Mouse (Mus musculus): ENCODE data around the gene Btd. TPM values are rescaled to one million over a fixed set of nuclear protein-coding genes. Genes with fewer than 3 reads are reported as not detected.

Gene Btd
- polyA plus RNA-seq, 1 experiment = 7.0 TPM

- TF ChIP-seq CTCF (IDR thresholded peaks at IDR 0.05; ENCODE audit: low read depth, low read length) = no peak
- TF ChIP-seq EP300 (IDR thresholded peaks at IDR 0.05; ENCODE audit: insufficient read depth, low read depth, low read length) = no peak
- no peak for TF ChIP-seq POLR2A (IDR thresholded peaks at IDR 0.05; ENCODE audit: insufficient read depth, low read length)
- H3K36me3 ChIP-seq (ENCODE audit: control insufficient read depth, insufficient read depth, low read length, poor library complexity, severe bottlenecking) = peaks cover 17% of the 10 kb centered on the region
- H3K27me3 ChIP-seq (ENCODE audit: control insufficient read depth, insufficient read depth, low read length, poor library complexity, severe bottlenecking) = no peaks in the 10 kb centered on the region
- H3K4me3 ChIP-seq (ENCODE audit: low read depth, low read length) = no peak overlapping the region
- H3K27ac ChIP-seq (ENCODE audit: insufficient read depth, low read length) = no peak overlapping the region
- no peak overlapping the region for H3K9ac ChIP-seq (ENCODE audit: low read depth, poor library complexity, severe bottlenecking)
- H3K9me3 ChIP-seq (replicated peaks; ENCODE audit: control insufficient read depth, insufficient read depth, low read length, poor library complexity, severe bottlenecking) = no peaks in the 10 kb centered on the region
- H3K4me1 ChIP-seq (ENCODE audit: control insufficient read depth, insufficient read depth, low read length) = no peaks in the 10 kb centered on the region
Observed at GRCm38 (mm10) chr14:31696985-31697303, 56.1 kb downstream of the Btd start.

- H3K9ac ChIP-seq (ENCODE audit: low read depth, poor library complexity, severe bottlenecking) = no peak overlapping the region
- no peaks in the 10 kb centered on the region for H3K4me1 ChIP-seq (ENCODE audit: control insufficient read depth, insufficient read depth, low read length)
- no peaks in the 10 kb centered on the region for H3K9me3 ChIP-seq (replicated peaks; ENCODE audit: control insufficient read depth, insufficient read depth, low read length, poor library complexity, severe bottlenecking)
- H3K4me3 ChIP-seq (ENCODE audit: low read depth, low read length) = no peak overlapping the region
- no peaks in the 10 kb centered on the region for H3K27me3 ChIP-seq (ENCODE audit: control insufficient read depth, insufficient read depth, low read length, poor library complexity, severe bottlenecking)
- H3K27ac ChIP-seq (ENCODE audit: insufficient read depth, low read length) = no peak overlapping the region
- TF ChIP-seq POLR2A (IDR thresholded peaks at IDR 0.05; ENCODE audit: insufficient read depth, low read length) = no peak
- no peak for TF ChIP-seq EP300 (IDR thresholded peaks at IDR 0.05; ENCODE audit: insufficient read depth, low read depth, low read length)
- TF ChIP-seq CTCF (IDR thresholded peaks at IDR 0.05; ENCODE audit: low read depth, low read length) = no peak
- peaks cover 21% of the 10 kb centered on the region for H3K36me3 ChIP-seq (ENCODE audit: control insufficient read depth, insufficient read depth, low read length, poor library complexity, severe bottlenecking)
Observed at GRCm38 (mm10) chr14:31697346-31697745, 56.5 kb downstream of the Btd start.

GRCm38 (mm10) chr14:31697755-31698154 is 56.9 kb downstream of the Btd start:
- Histone ChIP-seq H3K9ac (ENCODE audit: low read depth, poor library complexity, severe bottlenecking) (no peak overlapping the region), H3K36me3 (ENCODE audit: control insufficient read depth, insufficient read depth, low read length, poor library complexity, severe bottlenecking) (peaks cover 25% of the 10 kb centered on the region), H3K4me1 (ENCODE audit: control insufficient read depth, insufficient read depth, low read length) (no peaks in the 10 kb centered on the region)

GRCm38 (mm10) chr14:31700376-31700775 is 59.5 kb downstream of the Btd start:
- Histone ChIP-seq H3K4me3 (ENCODE audit: low read depth, low read length) (no peak overlapping the region), H3K9ac (ENCODE audit: low read depth, poor library complexity, severe bottlenecking) (no peak overlapping the region), H3K27me3 (ENCODE audit: control insufficient read depth, insufficient read depth, low read length, poor library complexity, severe bottlenecking) (no peaks in the 10 kb centered on the region), H3K9me3 (replicated peaks; ENCODE audit: control insufficient read depth, insufficient read depth, low read length, poor library complexity, severe bottlenecking) (no peaks in the 10 kb centered on the region), H3K27ac (ENCODE audit: insufficient read depth, low read length) (no peak overlapping the region), H3K36me3 (ENCODE audit: control insufficient read depth, insufficient read depth, low read length, poor library complexity, severe bottlenecking) (peaks cover 31% of the 10 kb centered on the region), H3K4me1 (ENCODE audit: control insufficient read depth, insufficient read depth, low read length) (no peaks in the 10 kb centered on the region)
- TF ChIP-seq EP300 (IDR thresholded peaks at IDR 0.05; ENCODE audit: insufficient read depth, low read depth, low read length) (no peak), POLR2A (IDR thresholded peaks at IDR 0.05; ENCODE audit: insufficient read depth, low read length) (no peak), CTCF (IDR thresholded peaks at IDR 0.05; ENCODE audit: low read depth, low read length) (no peak)

More at GRCm38 (mm10) chr14:31697755-31698154, 56.9 kb downstream of the Btd start:
- Histone ChIP-seq H3K27ac (ENCODE audit: insufficient read depth, low read length) (no peak overlapping the region), H3K4me3 (ENCODE audit: low read depth, low read length) (no peak overlapping the region), H3K27me3 (ENCODE audit: control insufficient read depth, insufficient read depth, low read length, poor library complexity, severe bottlenecking) (no peaks in the 10 kb centered on the region), H3K9me3 (replicated peaks; ENCODE audit: control insufficient read depth, insufficient read depth, low read length, poor library complexity, severe bottlenecking) (no peaks in the 10 kb centered on the region)
- TF ChIP-seq EP300 (IDR thresholded peaks at IDR 0.05; ENCODE audit: insufficient read depth, low read depth, low read length) = no peak
- no peak for TF ChIP-seq CTCF (IDR thresholded peaks at IDR 0.05; ENCODE audit: low read depth, low read length)
- TF ChIP-seq POLR2A (IDR thresholded peaks at IDR 0.05; ENCODE audit: insufficient read depth, low read length) = no peak

- H3K4me1 ChIP-seq (ENCODE audit: control insufficient read depth, insufficient read depth, low read length) = no peaks in the 10 kb centered on the region
- TF ChIP-seq POLR2A (IDR thresholded peaks at IDR 0.05; ENCODE audit: insufficient read depth, low read length) (no peak), CTCF (IDR thresholded peaks at IDR 0.05; ENCODE audit: low read depth, low read length) (no peak), EP300 (IDR thresholded peaks at IDR 0.05; ENCODE audit: insufficient read depth, low read depth, low read length) (no peak)
- H3K9ac ChIP-seq (ENCODE audit: low read depth, poor library complexity, severe bottlenecking) = no peak overlapping the region
- H3K9me3 ChIP-seq (replicated peaks; ENCODE audit: control insufficient read depth, insufficient read depth, low read length, poor library complexity, severe bottlenecking) = no peaks in the 10 kb centered on the region
- H3K4me3 ChIP-seq (ENCODE audit: low read depth, low read length) = no peak overlapping the region
- no peak overlapping the region for H3K27ac ChIP-seq (ENCODE audit: insufficient read depth, low read length)
- H3K27me3 ChIP-seq (ENCODE audit: control insufficient read depth, insufficient read depth, low read length, poor library complexity, severe bottlenecking) = no peaks in the 10 kb centered on the region
- H3K36me3 ChIP-seq (ENCODE audit: control insufficient read depth, insufficient read depth, low read length, poor library complexity, severe bottlenecking) = peaks cover 31% of the 10 kb centered on the region
Observed at GRCm38 (mm10) chr14:31709343-31709742, 68.5 kb downstream of the Btd start.

GRCm38 (mm10) chr14:31715669-31716068 is 74.8 kb downstream of the Btd start:
- TF ChIP-seq EP300 (IDR thresholded peaks at IDR 0.05; ENCODE audit: insufficient read depth, low read depth, low read length) (no peak), POLR2A (IDR thresholded peaks at IDR 0.05; ENCODE audit: insufficient read depth, low read length) (no peak), CTCF (IDR thresholded peaks at IDR 0.05; ENCODE audit: low read depth, low read length) (no peak)
- H3K27me3 ChIP-seq (ENCODE audit: control insufficient read depth, insufficient read depth, low read length, poor library complexity, severe bottlenecking) = no peaks in the 10 kb centered on the region
- H3K27ac ChIP-seq (ENCODE audit: insufficient read depth, low read length) = no peak overlapping the region
- H3K4me3 ChIP-seq (ENCODE audit: low read depth, low read length) = no peak overlapping the region
- H3K4me1 ChIP-seq (ENCODE audit: control insufficient read depth, insufficient read depth, low read length) = no peaks in the 10 kb centered on the region
- H3K36me3 ChIP-seq (ENCODE audit: control insufficient read depth, insufficient read depth, low read length, poor library complexity, severe bottlenecking) = peaks cover 28% of the 10 kb centered on the region
- H3K9ac ChIP-seq (ENCODE audit: low read depth, poor library complexity, severe bottlenecking) = no peak overlapping the region
- no peaks in the 10 kb centered on the region for H3K9me3 ChIP-seq (replicated peaks; ENCODE audit: control insufficient read depth, insufficient read depth, low read length, poor library complexity, severe bottlenecking)
